Mouse (Mus musculus): ENCODE data around the gene Gm2174.

Gene Gm2174

GRCm38 (mm10) chrX:56447524-56448015, at the start of gene Gm2174:
Gene Gm2174, plus strand, starts transcription at chrX:56447965.
- DNase-seq (ENCODE audit: low spot score in 2 of 2) = no peak

- no peak for DNase-seq (ENCODE audit: low spot score in 2 of 2)
Observed at GRCm38 (mm10) chrX:56404646-56405045, 43.1 kb upstream of the Gm2174 start.

- DNase-seq (ENCODE audit: low spot score in 2 of 2) = no peak
Observed at GRCm38 (mm10) chrX:56405482-56405881, 42.3 kb upstream of the Gm2174 start.

GRCm38 (mm10) chrX:56406128-56406527, 41.6 kb upstream of the Gm2174 start:
- DNase-seq (ENCODE audit: low spot score in 2 of 2) = no peak

- no peak for DNase-seq (ENCODE audit: low spot score in 2 of 2)
Observed at GRCm38 (mm10) chrX:56416277-56416676, 31.5 kb upstream of the Gm2174 start.

- no peak for DNase-seq (ENCODE audit: low spot score in 2 of 2)
Observed at GRCm38 (mm10) chrX:56417541-56417940, 30.2 kb upstream of the Gm2174 start.

GRCm38 (mm10) chrX:56430601-56431000, 17.2 kb upstream of the Gm2174 start:
- DNase-seq (ENCODE audit: low spot score in 2 of 2) = no peak

GRCm38 (mm10) chrX:56435758-56436283, 11.9 kb upstream of the Gm2174 start:
- no peak for DNase-seq (ENCODE audit: low spot score in 2 of 2)

GRCm38 (mm10) chrX:56446487-56447428, 1.0 kb upstream of the Gm2174 start:
- no peak for DNase-seq (ENCODE audit: low spot score in 2 of 2)

GRCm38 (mm10) chrX:56454671-56455371, 7.1 kb downstream of the Gm2174 start, which contains the start of gene Ints6l:
Gene Ints6l, plus strand, starts transcription at chrX:56454857.
- DNase-seq (ENCODE audit: low spot score in 2 of 2) = peak; percentile 25 to 68

GRCm38 (mm10) chrX:56455372-56456246, 7.8 kb downstream of the Gm2174 start:
- DNase-seq (ENCODE audit: low spot score in 2 of 2) = peak; percentile 60 to 86

GRCm38 (mm10) chrX:56456379-56456778, 8.6 kb downstream of the Gm2174 start:
- no peak for DNase-seq (ENCODE audit: low spot score in 2 of 2)

- DNase-seq (ENCODE audit: low spot score in 2 of 2) = no peak
Observed at GRCm38 (mm10) chrX:56462020-56462933, 14.5 kb downstream of the Gm2174 start.

- DNase-seq (ENCODE audit: low spot score in 2 of 2) = no peak
Observed at GRCm38 (mm10) chrX:56464906-56465305, 17.1 kb downstream of the Gm2174 start.

GRCm38 (mm10) chrX:56467688-56468087, 19.9 kb downstream of the Gm2174 start:
- DNase-seq (ENCODE audit: low spot score in 2 of 2) = no peak

GRCm38 (mm10) chrX:56468422-56468821, 20.7 kb downstream of the Gm2174 start:
- DNase-seq (ENCODE audit: low spot score in 2 of 2) = no peak

- DNase-seq (ENCODE audit: low spot score in 2 of 2) = no peak
Observed at GRCm38 (mm10) chrX:56474035-56474434, 26.3 kb downstream of the Gm2174 start.

GRCm38 (mm10) chrX:56477553-56477952, 29.8 kb downstream of the Gm2174 start:
- DNase-seq (ENCODE audit: low spot score in 2 of 2) = no peak

GRCm38 (mm10) chrX:56481906-56482305, 34.1 kb downstream of the Gm2174 start:
- DNase-seq (ENCODE audit: low spot score in 2 of 2) = no peak

- peak; percentile 21 to 35 for DNase-seq (ENCODE audit: low spot score in 2 of 2)
Observed at GRCm38 (mm10) chrX:56489758-56490157, 42.0 kb downstream of the Gm2174 start.
